Mouse (Mus musculus) megakaryocyte, embryonic 14.5 days (primary cell): ENCODE measurements around the gene Atp1b2.

Experiments used
- FLI1 ChIP-seq: IDR thresholded peaks from 2 replicates; pipeline ENCODE4 v1.6.1; 2012; ENCODE audit warnings: low read length, inconsistent platforms, mixed read lengths
- GATA1 ChIP-seq: IDR thresholded peaks from 3 replicates; pipeline ENCODE4 v1.6.1; 2012; ENCODE audit warnings: mixed read lengths, low read length, inconsistent platforms, borderline replicate concordance

DNA sequence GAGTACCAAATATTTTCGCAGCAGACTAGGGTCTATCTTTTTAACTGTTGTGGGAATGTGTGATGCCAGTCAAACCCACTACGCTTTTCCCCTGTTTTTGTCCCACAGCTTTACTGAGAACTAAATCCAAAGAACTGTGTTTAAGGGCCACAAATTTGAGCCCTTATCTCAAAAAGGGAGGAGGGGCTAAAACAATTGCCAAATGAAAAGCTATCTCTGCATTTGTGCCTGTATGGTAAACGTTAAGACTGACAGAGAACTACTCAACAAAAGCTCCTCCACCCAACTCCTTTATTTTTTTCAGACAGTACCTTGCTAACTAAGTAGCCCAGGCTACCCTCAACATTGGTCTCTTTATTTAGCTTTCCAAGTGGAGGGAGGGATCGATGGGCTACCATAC is 12.9 kb downstream of the Atp1b2 start:
- TF ChIP-seq GATA1 (no peak), FLI1 (no peak)
